8 mouse cellular contexts compared by ENCODE assay signal in genomic region chr17:70849399-70850232, GRCm38 (mm10). TPM values are rescaled to one million over a fixed set of nuclear protein-coding genes. Genes with fewer than 3 reads are reported as not detected.
DNase-seq lines count a peak whose midpoint lies in the region; ATAC-seq and TF ChIP-seq lines count a peak whose summit lies in the region.

No protein-coding gene starts in this region.

- peak overlapping the region; percentile 97 for H3K4me2 ChIP-seq in embryonic facial prominence, embryonic 15.5 days (replicated peaks)
- H3K4me2 ChIP-seq in heart, embryonic 12.5 days, result peak overlapping the region; percentile 98
- H3K4me2 ChIP-seq in kidney, embryonic 15.5 days, result peak overlapping the region; percentile 94
- peak overlapping the region; percentile 98 for H3K4me2 ChIP-seq in neural tube, embryonic 13.5 days

- H3K4me3 ChIP-seq in embryonic facial prominence, embryonic 15.5 days (replicated peaks), result peak overlapping the region; percentile 74
- H3K4me3 ChIP-seq in heart, embryonic 12.5 days, result peak overlapping the region; percentile 78
- peak overlapping the region; percentile 65 for H3K4me3 ChIP-seq in kidney, embryonic 15.5 days (replicated peaks)
- peak overlapping the region; percentile 86 for H3K4me3 ChIP-seq in lung, adult 2 months (replicated peaks; ENCODE audit: extremely low read depth, low read depth, low read length)
- peak overlapping the region; percentile 64 for H3K4me3 ChIP-seq in neural tube, embryonic 13.5 days

- H3K36me3 ChIP-seq in embryonic facial prominence, embryonic 15.5 days, result peaks cover 6% of the 10 kb centered on the region
- H3K36me3 ChIP-seq in heart, embryonic 12.5 days, result peaks cover 10% of the 10 kb centered on the region
- H3K36me3 ChIP-seq in kidney, embryonic 15.5 days, result peaks cover 15% of the 10 kb centered on the region
- H3K36me3 ChIP-seq in neural tube, embryonic 13.5 days, result no peaks in the 10 kb centered on the region

- H3K4me1 ChIP-seq in embryonic facial prominence, embryonic 15.5 days, result peaks cover 21% of the 10 kb centered on the region
- H3K4me1 ChIP-seq in heart, embryonic 12.5 days (replicated peaks), result peaks cover 26% of the 10 kb centered on the region
- H3K4me1 ChIP-seq in kidney, embryonic 15.5 days, result peaks cover 43% of the 10 kb centered on the region
- peaks cover 9% of the 10 kb centered on the region; the same call in 1 of the 2 replicates for H3K4me1 ChIP-seq in lung, adult 2 months (ENCODE audit: control insufficient read depth, insufficient read depth, low read length)
- H3K4me1 ChIP-seq in neural tube, embryonic 13.5 days (replicated peaks), result peaks cover 74% of the 10 kb centered on the region

- H3K9ac ChIP-seq in embryonic facial prominence, embryonic 15.5 days, result peak overlapping the region; percentile 75
- peak overlapping the region; percentile 94 for H3K9ac ChIP-seq in heart, embryonic 12.5 days
- peak overlapping the region; percentile 71 for H3K9ac ChIP-seq in kidney, embryonic 15.5 days
- H3K9ac ChIP-seq in neural tube, embryonic 13.5 days, result peak overlapping the region; percentile 83

- TF ChIP-seq CTCF in lung, adult 2 months (IDR thresholded peaks at IDR 0.05; ENCODE audit: insufficient read depth, low read length), result no peak

- WGBS in embryonic facial prominence, embryonic 15.5 days, result under 1% methylated on average over 33 of the region's 33 CpGs
- WGBS in heart, embryonic 12.5 days, result under 1% methylated on average over 33 of the region's 33 CpGs
- WGBS in kidney, embryonic 15.5 days, result under 1% methylated on average over 33 of the region's 33 CpGs
- under 1% methylated on average over 33 of the region's 33 CpGs for WGBS in lung, adult 2 months
- WGBS in neural tube, embryonic 13.5 days, result under 1% methylated on average over 33 of the region's 33 CpGs

- H3K27me3 ChIP-seq in embryonic facial prominence, embryonic 15.5 days, result no peaks in the 10 kb centered on the region
- H3K27me3 ChIP-seq in heart, embryonic 12.5 days (replicated peaks), result no peaks in the 10 kb centered on the region
- no peaks in the 10 kb centered on the region for H3K27me3 ChIP-seq in kidney, embryonic 15.5 days
- peaks cover 33% of the 10 kb centered on the region for H3K27me3 ChIP-seq in neural tube, embryonic 13.5 days

- DNase-seq in 3T3-L1 (ENCODE audit: low read depth, low spot score), result peak; percentile 95
- peak; percentile 86 for DNase-seq in T-cell, adult 2 months (ENCODE audit: low spot score)
- peak; percentile 89 for DNase-seq in lung, adult 2 months
- peak; percentile 82 to 87 for DNase-seq in thymus, postnatal 10 days (ENCODE audit: low spot score in 2 of 2)

- peak overlapping the region; percentile 99 for H3K27ac ChIP-seq in embryonic facial prominence, embryonic 15.5 days (replicated peaks)
- peak overlapping the region; percentile 93 for H3K27ac ChIP-seq in heart, embryonic 12.5 days (ENCODE audit: poor library complexity, severe bottlenecking)
- H3K27ac ChIP-seq in kidney, embryonic 15.5 days, result peak overlapping the region; percentile 98
- peak overlapping the region; percentile 91 for H3K27ac ChIP-seq in neural tube, embryonic 13.5 days (replicated peaks)

- ATAC-seq in embryonic facial prominence, embryonic 15.5 days (ENCODE audit: insufficient number of reproducible peaks, low FRiP score, low TSS enrichment, low read depth), result no peak
- no peak for ATAC-seq in heart, embryonic 12.5 days (ENCODE audit: insufficient number of reproducible peaks, low FRiP score)
- peak; percentile 9 for ATAC-seq in kidney, embryonic 15.5 days (replicated peaks; ENCODE audit: low FRiP score)
- ATAC-seq in neural tube, embryonic 13.5 days (ENCODE audit: low read depth), result no peak

- no peaks in the 10 kb centered on the region for H3K9me3 ChIP-seq in embryonic facial prominence, embryonic 15.5 days (replicated peaks)
- no peaks in the 10 kb centered on the region for H3K9me3 ChIP-seq in heart, embryonic 12.5 days (replicated peaks)
- H3K9me3 ChIP-seq in kidney, embryonic 15.5 days (replicated peaks), result no peaks in the 10 kb centered on the region
- no peaks in the 10 kb centered on the region for H3K9me3 ChIP-seq in neural tube, embryonic 13.5 days

- TF ChIP-seq POLR2A in lung, adult 2 months (IDR thresholded peaks at IDR 0.05; ENCODE audit: borderline replicate concordance, extremely low read depth, low read depth, low read length), result peak; percentile 96

RNA-seq across cellular contexts. Expression of gene Tgif1, which starts 3.7 kb away (rescaled TPM):
- polyA plus RNA-seq in embryonic facial prominence, embryonic 15.5 days (2015; fragmentation: Nextera tagmentation; extraction: Ambion mirVana), result 70.2 and 74.4 TPM in 2 replicates
- 35.8 and 38.6 TPM in 2 replicates for polyA plus RNA-seq in heart, embryonic 12.5 days (2016; fragmentation: Nextera tagmentation; extraction: Ambion mirVana)
- polyA plus RNA-seq in kidney, embryonic 15.5 days (2015; fragmentation: Nextera tagmentation; extraction: Ambion mirVana), result 87.9 and 89.6 TPM in 2 replicates
- 14.1 and 25.2 TPM in 2 replicates for polyA plus RNA-seq in lung, adult 2 months (2012; rRNA removed)
- 26.7 and 27.8 TPM in 2 replicates for polyA plus RNA-seq in neural tube, embryonic 13.5 days (2015; fragmentation: Nextera tagmentation; extraction: Ambion mirVana)
